Mouse (Mus musculus) hematopoietic stem cell, adult 5-6 weeks (primary cell): Measurements from ENCODE around the gene Cryba4. TPM values are rescaled to one million over a fixed set of nuclear protein-coding genes. Genes with fewer than 3 reads are reported as not detected.
A peak's percentile ranks its signal among the peaks of the same experiment; 100 is the strongest.

ENCODE experiments used
- ATAC-seq, 2 experiments: fragments of 125-278 bp in 1 of 2; replicated peaks in 1 of 2; 2 replicates each; pipeline ENCODE4 v1.8.0; 2016 to 2017; ENCODE audit warnings: inconsistent platforms in 2 of 2, mild to moderate bottlenecking in 2 of 2, moderate number of reproducible peaks in 2 of 2, low read depth in 1 of 2, moderate TSS enrichment in 1 of 2; ENCODE audit not compliant: low FRiP score in 2 of 2, poor library complexity in 2 of 2, severe bottlenecking in 2 of 2, insufficient read depth in 1 of 2, low TSS enrichment in 1 of 2
- total RNA-seq: library from RNA; stranded (forward); fragments of 172-1452, 232-1000 nt; gene quantifications from 2 replicates; pipeline ENCODE4 v1.2.3, GENCODE M21; 2017

Cryba4 gene
- total RNA-seq, 1 experiment from 2014 or later: not detected

GRCm38 (mm10) chr5:112249106-112249505, 3.2 kb downstream of the Cryba4 start:
- no peak for ATAC-seq

GRCm38 (mm10) chr5:112247399-112247798, 4.9 kb downstream of the Cryba4 start:
- ATAC-seq: no peak

GRCm38 (mm10) chr5:112244890-112245615, 7.3 kb downstream of the Cryba4 start:
- no peak for ATAC-seq

- ATAC-seq: no peak
These were observed 8.1 kb downstream of the Cryba4 start for GRCm38 (mm10) chr5:112244275-112244562.

GRCm38 (mm10) chr5:112243539-112244274, 8.6 kb downstream of the Cryba4 start:
- ATAC-seq: no peak

GRCm38 (mm10) chr5:112243041-112243440, 9.3 kb downstream of the Cryba4 start:
- no peak for ATAC-seq

GRCm38 (mm10) chr5:112242361-112242778, 9.9 kb downstream of the Cryba4 start:
- peak; percentile 80 to 86 for ATAC-seq

GRCm38 (mm10) chr5:112241849-112242248, 10.5 kb downstream of the Cryba4 start:
- no peak for ATAC-seq

GRCm38 (mm10) chr5:112240761-112241160, 11.6 kb downstream of the Cryba4 start:
- peak; percentile 52 to 62 for ATAC-seq

- no peak for ATAC-seq
These were observed 13.4 kb downstream of the Cryba4 start for GRCm38 (mm10) chr5:112238781-112239482.

- no peak for ATAC-seq
These were observed 14.3 kb downstream of the Cryba4 start for GRCm38 (mm10) chr5:112237866-112238570.

- no peak for ATAC-seq
These were observed 14.9 kb downstream of the Cryba4 start for GRCm38 (mm10) chr5:112237439-112237838.

- ATAC-seq: no peak
These were observed 15.7 kb downstream of the Cryba4 start for GRCm38 (mm10) chr5:112236631-112237030.

GRCm38 (mm10) chr5:112235806-112236205, 16.5 kb downstream of the Cryba4 start:
- no peak for ATAC-seq

- 0 out of 4 replicates have a peak, but pooled peaks of 1 of the 2 experiments have one; percentile 9 for ATAC-seq
These were observed 23.9 kb downstream of the Cryba4 start for GRCm38 (mm10) chr5:112228240-112229076.

- ATAC-seq: no peak
These were observed 24.4 kb downstream of the Cryba4 start for GRCm38 (mm10) chr5:112227898-112228239.

GRCm38 (mm10) chr5:112227354-112227753, 25.0 kb downstream of the Cryba4 start:
- 0 out of 4 replicates have a peak, but pooled peaks of 1 of the 2 experiments have one; percentile 13 for ATAC-seq
